Mouse (Mus musculus): Measurements from ENCODE around the gene Smim10l1.
A peak's percentile ranks its signal among the peaks of the same experiment; 100 is the strongest.

The Smim10l1 gene

GRCm38 (mm10) chr6:133104609-133104921, at the start of gene Smim10l1:
Gene Smim10l1 (plus strand): TSS chr6:133104909.
- DNase-seq (ENCODE audit: low read depth, low spot score) = no peak

DNA sequence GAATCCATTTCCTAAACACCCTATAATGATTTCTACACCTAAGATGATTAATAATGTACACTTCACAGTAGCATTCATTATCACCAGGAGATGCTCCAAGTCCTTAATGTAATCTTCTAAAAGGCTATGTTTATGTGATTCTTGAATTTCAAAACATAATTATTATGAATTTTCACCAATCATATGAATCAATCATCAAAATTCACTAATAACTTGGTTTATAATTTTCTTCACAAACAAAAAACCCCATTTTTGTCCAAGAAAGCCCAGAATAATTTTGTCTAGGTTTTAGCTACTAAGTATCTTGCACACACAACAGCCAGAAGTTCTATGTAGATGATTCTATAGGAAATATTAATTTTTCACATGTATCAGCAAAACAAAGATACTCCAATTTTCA, 49.0 kb upstream of the Smim10l1 start, which contains the start of gene Tas2r140:
TSS of gene Tas2r140 (minus strand) at position 101 of the 400 bp plus-strand sequence.
- no peak for DNase-seq (ENCODE audit: low read depth, low spot score)

DNA sequence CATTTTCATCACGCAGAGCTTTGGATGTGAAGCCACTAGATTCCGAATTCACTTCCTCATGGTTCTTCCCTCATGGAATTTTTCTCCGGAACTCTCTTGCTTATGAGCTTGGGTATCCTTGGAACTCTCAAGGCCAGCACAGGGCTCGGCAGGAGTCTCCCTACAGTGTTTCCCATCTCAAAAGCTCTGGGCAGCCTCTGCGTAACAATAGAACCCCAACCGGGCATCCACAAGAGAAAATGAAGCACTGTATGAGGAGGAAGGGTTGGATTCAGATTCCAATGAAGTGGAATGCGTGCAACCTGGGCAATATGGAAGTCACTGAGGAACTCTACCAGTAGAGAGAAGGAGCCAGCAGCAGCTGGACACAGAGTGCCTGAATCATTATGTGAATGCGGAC, 12.5 kb upstream of the Smim10l1 start:
- no peak for DNase-seq (ENCODE audit: low read depth, low spot score)

DNA sequence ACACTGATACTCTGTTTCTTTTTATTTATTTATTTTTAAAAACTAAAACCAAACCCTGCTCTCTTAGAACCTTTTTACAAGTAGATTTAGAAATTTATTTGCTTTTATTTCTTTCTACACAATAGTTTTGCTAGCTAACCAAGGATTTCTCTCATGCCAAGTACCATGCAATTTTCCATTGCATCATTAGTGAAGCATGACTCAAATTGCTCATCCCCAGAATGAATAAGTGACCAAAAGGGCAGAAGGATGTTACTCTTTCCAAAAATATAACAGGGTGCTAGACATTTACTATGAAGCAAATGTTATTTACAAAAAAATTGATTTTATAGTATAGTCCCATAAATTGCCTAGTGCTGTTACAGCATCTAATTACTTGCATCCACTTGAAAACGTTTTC, 2.3 kb upstream of the Smim10l1 start:
- no peak for DNase-seq (ENCODE audit: low read depth, low spot score)

DNA sequence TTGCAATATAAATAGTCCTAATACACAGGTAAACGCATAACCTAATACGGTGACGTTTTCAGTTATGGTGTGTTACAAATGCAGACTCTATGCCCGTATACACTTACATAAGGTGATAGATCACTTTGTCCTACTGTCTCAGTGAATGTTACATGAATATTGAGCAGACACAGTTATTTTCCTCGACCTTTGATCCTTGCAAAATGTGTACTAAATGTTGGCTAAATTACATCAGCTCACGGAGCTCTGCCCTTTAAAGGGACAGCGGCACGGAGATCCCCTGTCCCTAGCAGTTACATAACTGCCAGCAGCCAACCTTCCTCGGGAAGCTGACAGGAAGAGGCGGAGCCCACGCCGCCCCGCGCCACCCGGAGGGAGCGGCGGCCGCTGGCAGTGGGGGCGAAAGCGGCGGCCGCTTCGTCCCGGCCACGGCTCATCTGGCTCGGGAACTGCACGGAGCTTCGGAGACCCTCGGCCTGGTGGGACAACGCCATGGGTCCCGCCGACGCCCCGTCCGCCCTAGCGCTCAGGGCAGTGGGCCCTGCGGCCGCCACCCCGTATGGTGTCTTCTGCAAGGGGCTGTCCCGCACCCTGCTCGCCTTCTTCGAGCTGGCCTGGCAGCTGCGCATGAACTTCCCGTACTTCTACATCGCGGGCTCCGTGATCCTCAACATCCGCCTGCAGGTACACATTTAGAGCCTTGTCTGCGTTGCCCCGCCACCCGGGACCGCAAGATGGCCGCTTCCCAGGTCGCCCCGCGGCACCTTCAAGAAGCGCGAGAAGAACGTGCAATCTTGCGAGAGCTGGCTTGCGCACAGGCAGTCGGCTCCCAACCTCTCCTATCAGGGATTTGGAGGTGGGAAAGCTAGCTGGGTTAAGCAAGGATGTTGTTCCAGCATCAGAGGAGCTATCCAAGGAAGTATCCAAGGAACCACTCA, 482 bp downstream of the Smim10l1 start:
- DNase-seq (ENCODE audit: low read depth, low spot score) = peak; percentile 87
